In genomic region chr1:137225418-137225817, GRCm38 (mm10) we compare ENCODE assay signal across 8 mouse cellular contexts.
DNase-seq lines count a peak whose midpoint lies in the region; ATAC-seq and TF ChIP-seq lines count a peak whose summit lies in the region.

No protein-coding gene starts in this region.

- POLR2A ChIA-PET in Patski (lab: Charles Lee): no interaction called here

- WGBS in forebrain, postnatal 0 days: 21% methylated on average over 3 of the region's 3 CpGs
- 27% methylated on average over 3 of the region's 3 CpGs for WGBS in midbrain, embryonic 11.5 days

- H3K4me2 ChIP-seq in forebrain, postnatal 0 days (ENCODE audit: low read depth): no peak overlapping the region
- no peak overlapping the region for H3K4me2 ChIP-seq in midbrain, embryonic 11.5 days

- CTCF ChIA-PET in Patski (lab: Charles Lee): no interaction called here

- no peak overlapping the region for H3K27ac ChIP-seq in forebrain, postnatal 0 days (ENCODE audit: low read depth, low read length)
- H3K27ac ChIP-seq in layer of hippocampus, adult 2 months: no peak overlapping the region
- H3K27ac ChIP-seq in midbrain, embryonic 11.5 days (ENCODE audit: low read depth, low read length): no peak overlapping the region

- peak; percentile 48 to 57 for DNase-seq in heart, postnatal 10 days
- DNase-seq in heart, postnatal 36 days: no peak
- DNase-seq in Patski (ENCODE audit: low read depth, low spot score): no peak
- DNase-seq in forebrain, postnatal 0 days: peak; percentile 85
- DNase-seq in layer of hippocampus, adult 2 months (ENCODE audit: low spot score in 2 of 2): peak; percentile 41 to 46
- DNase-seq in midbrain, embryonic 11.5 days (ENCODE audit: low spot score, missing footprints): peak; percentile 95
- no peak for DNase-seq in T-cell, adult 2 months (ENCODE audit: low spot score)
- no peak for DNase-seq in gastrocnemius, postnatal 14 days

- H3K9ac ChIP-seq in forebrain, postnatal 0 days: no peak overlapping the region
- no peak overlapping the region for H3K9ac ChIP-seq in midbrain, embryonic 11.5 days (ENCODE audit: low read length)

- in situ Hi-C loops in Patski (cut with MboI; ENCODE audit: low pct_unique_long_range_greater_than_20kb): no loop called here

- H3K36me3 ChIP-seq in forebrain, postnatal 0 days (ENCODE audit: insufficient read depth): no peaks in the 10 kb centered on the region
- H3K36me3 ChIP-seq in midbrain, embryonic 11.5 days (ENCODE audit: control insufficient read depth, insufficient read depth, low read length): no peaks in the 10 kb centered on the region

- ATAC-seq in Patski: no peak
- peak; percentile 75 for ATAC-seq in forebrain, postnatal 0 days
- ATAC-seq in midbrain, embryonic 11.5 days (ENCODE audit: low FRiP score): peak; percentile 69; the same call in 1 of the 2 replicates

- no peaks in the 10 kb centered on the region for H3K9me3 ChIP-seq in forebrain, postnatal 0 days (ENCODE audit: low read length)
- no peaks in the 10 kb centered on the region for H3K9me3 ChIP-seq in midbrain, embryonic 11.5 days (ENCODE audit: control insufficient read depth, low read length)

- no peak overlapping the region for H3K4me3 ChIP-seq in forebrain, postnatal 0 days (ENCODE audit: low read depth, low read length)
- H3K4me3 ChIP-seq in layer of hippocampus, adult 2 months: no peak overlapping the region
- H3K4me3 ChIP-seq in midbrain, embryonic 11.5 days (ENCODE audit: low read depth, low read length): no peak overlapping the region

- intact Hi-C loops in heart, postnatal 10 days (cut with DNase I): loop anchor here (1.0 to 10.0 kb wide), 4 partner anchors 278 to 674 kb away; no protein-coding TSS in a partner anchor
- intact Hi-C loops in heart, postnatal 36 days (cut with DNase I): loop anchor here (1.0 to 5.0 kb wide), 2 partner anchors 498 to 674 kb away; no protein-coding TSS in a partner anchor
- intact Hi-C loops in gastrocnemius, postnatal 14 days (cut with DNase I; ENCODE audit: low total_unique reads): loop anchor here (10.0 kb wide), 2 partner anchors 501 to 671 kb away; no protein-coding TSS in a partner anchor

- TF ChIP-seq CTCF in Patski (IDR thresholded peaks at IDR 0.05): peak; percentile 71
- TF ChIP-seq CTCF in forebrain, postnatal 0 days (IDR thresholded peaks at IDR 0.05; ENCODE audit: low read depth): peak; percentile 92
- peak; percentile 90 for TF ChIP-seq CTCF in layer of hippocampus, adult 2 months (conservative IDR thresholded peaks at IDR 0.05)

- peaks cover 23% of the 10 kb centered on the region for H3K27me3 ChIP-seq in Patski
- no peaks in the 10 kb centered on the region for H3K27me3 ChIP-seq in forebrain, postnatal 0 days (ENCODE audit: insufficient read depth, low read length)
- no peaks in the 10 kb centered on the region for H3K27me3 ChIP-seq in midbrain, embryonic 11.5 days (ENCODE audit: control insufficient read depth, insufficient read depth, low read length)

- H3K4me1 ChIP-seq in forebrain, postnatal 0 days (ENCODE audit: insufficient read depth): no peaks in the 10 kb centered on the region
- peaks cover 6% of the 10 kb centered on the region for H3K4me1 ChIP-seq in midbrain, embryonic 11.5 days (ENCODE audit: control insufficient read depth, insufficient read depth, low read length)

Comparison
In these comparisons a context has a peak if more than half of its experiments do, and no peak if none do; other contexts are left out.
1. DNase-seq: peak in heart, postnatal 10 days (2 of 2), forebrain, postnatal 0 days (single experiment), layer of hippocampus, adult 2 months (2 of 2) and midbrain, embryonic 11.5 days (single experiment); none in heart, postnatal 36 days (0 of 2), Patski (single experiment), T-cell, adult 2 months (single experiment) and gastrocnemius, postnatal 14 days (single experiment).
2. Peak in every context shown above with its lines, with median percentiles within 50 percentile points of each other: CTCF ChIP-seq.